Mouse (Mus musculus) brain, embryonic 14.5 days (tissue): ENCODE results near the gene Zfp667.

Experiments
- CTCF ChIP-seq: fragments of 200-500 bp; IDR thresholded peaks from 2 replicates; pipeline ENCODE4 v1.5.1; 2012; ENCODE audit warnings: inconsistent platforms, mild to moderate bottlenecking, moderate library complexity, borderline replicate concordance; ENCODE audit not compliant: insufficient read depth, insufficient read length; ENCODE audit errors: extremely low read depth
- POLR2A ChIP-seq: fragments of 200-500 bp; IDR thresholded peaks from 2 replicates; pipeline ENCODE4 v1.6.1; 2012; ENCODE audit warnings: mild to moderate bottlenecking, inconsistent platforms, borderline replicate concordance; ENCODE audit not compliant: poor library complexity, insufficient read depth, insufficient read length, severe bottlenecking; ENCODE audit errors: extremely low read depth

DNA sequence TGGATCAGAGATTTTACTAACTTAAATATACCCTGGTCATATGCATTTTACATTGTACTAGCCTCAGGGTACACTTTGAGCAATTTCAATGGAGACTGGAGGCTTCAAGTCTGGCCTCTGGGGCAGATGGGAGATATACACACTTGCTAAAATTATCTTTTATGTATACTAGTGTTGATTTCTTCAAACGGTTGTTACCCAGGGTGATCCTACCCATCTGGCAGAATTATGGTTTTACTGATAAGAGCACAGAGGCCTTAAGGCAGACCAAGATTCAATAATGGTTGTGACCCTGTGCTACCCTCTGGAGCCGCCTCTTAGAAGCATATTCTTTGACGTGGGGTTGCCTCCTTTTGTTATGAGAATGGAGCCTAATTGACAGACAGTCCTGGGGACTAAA lies 8.5 kb upstream of the Zfp667 start:
- no peak for TF ChIP-seq CTCF
- no peak for TF ChIP-seq POLR2A
